In genomic region chr5:140196446-140196845, GRCm38 (mm10) we compare ENCODE assay signal across 30 mouse cellular contexts.
"Had no signal": no experiment of that assay in that cellular context is flagged by ENCODE, and none has a peak within 500 bp of the region (broad histone marks: within the 10 kb centered on the region; RNA-seq: fewer than 3 reads in every experiment).

No protein-coding gene starts in this region.

- DNase-seq: left cerebral cortex, postnatal 4 days; liver; liver, embryonic 13.5 days; liver, postnatal 0 days; lung, adult 18-20 months; lung, adult 2 months; lung, embryonic 14.5 days; lung, postnatal 10 days; lung, postnatal 14 days; lung, postnatal 36 days; lung, postnatal 4 days; midbrain, embryonic 14.5 days had no signal

- H3K27ac ChIP-seq: limb, embryonic 10.5 days; limb, embryonic 12.5 days; limb, embryonic 13.5 days; limb, embryonic 15.5 days; liver, embryonic 12.5 days; liver, embryonic 13.5 days; liver, embryonic 14.5 days; liver, embryonic 15.5 days; lung, embryonic 15.5 days; macrophage; midbrain, embryonic 10.5 days; midbrain, embryonic 12.5 days; midbrain, embryonic 15.5 days; neural tube, embryonic 12.5 days had no signal

- ATAC-seq: liver, embryonic 12.5 days; liver, postnatal 0 days; lung, postnatal 0 days; midbrain, embryonic 15.5 days; midbrain, embryonic 16.5 days had no signal

- H3K27me3 ChIP-seq: limb, embryonic 12.5 days; limb, embryonic 13.5 days; limb, embryonic 15.5 days; liver, embryonic 12.5 days; liver, embryonic 13.5 days; liver, embryonic 15.5 days; lung, embryonic 15.5 days; megakaryocyte, embryonic 14.5 days; midbrain, embryonic 12.5 days; midbrain, embryonic 15.5 days; neural tube, embryonic 12.5 days had no signal

- H3K4me1 ChIP-seq: limb, embryonic 10.5 days; limb, embryonic 12.5 days; lung, embryonic 15.5 days had no signal

- H3K4me3 ChIP-seq: limb, embryonic 10.5 days; limb, embryonic 12.5 days; limb, embryonic 13.5 days; limb, embryonic 15.5 days; liver, embryonic 12.5 days; liver, embryonic 13.5 days; liver, embryonic 15.5 days; lung, embryonic 15.5 days; megakaryocyte, embryonic 14.5 days; midbrain, embryonic 10.5 days; midbrain, embryonic 12.5 days; midbrain, embryonic 15.5 days; myocyte; neural tube, embryonic 12.5 days had no signal

- H3K4me2 ChIP-seq: limb, embryonic 12.5 days; limb, embryonic 13.5 days; limb, embryonic 15.5 days; liver, embryonic 11.5 days; liver, embryonic 12.5 days; liver, embryonic 13.5 days; liver, embryonic 15.5 days; lung, embryonic 14.5 days; lung, embryonic 15.5 days; midbrain, embryonic 12.5 days; midbrain, embryonic 15.5 days; neural tube, embryonic 12.5 days had no signal

- H3K36me3 ChIP-seq: midbrain, embryonic 12.5 days; midbrain, embryonic 15.5 days had no signal

- H3K9me3 ChIP-seq: limb, embryonic 10.5 days; limb, embryonic 12.5 days; limb, embryonic 13.5 days; limb, embryonic 15.5 days; liver, embryonic 12.5 days; liver, embryonic 13.5 days; liver, embryonic 15.5 days; lung, embryonic 15.5 days; megakaryocyte, embryonic 14.5 days; midbrain, embryonic 10.5 days; midbrain, embryonic 12.5 days; midbrain, embryonic 15.5 days; neural tube, embryonic 12.5 days had no signal

- H3K9ac ChIP-seq: limb, embryonic 12.5 days; limb, embryonic 13.5 days; limb, embryonic 15.5 days; liver, embryonic 12.5 days; liver, embryonic 13.5 days; liver, embryonic 14.5 days; liver, embryonic 15.5 days; liver, postnatal 0 days; lung, embryonic 14.5 days; lung, embryonic 15.5 days; midbrain, embryonic 12.5 days; midbrain, embryonic 15.5 days; neural tube, embryonic 12.5 days had no signal
